Mouse (Mus musculus) forebrain, embryonic 12.5 days (tissue): ENCODE results near the gene Mapre3. TPM values are rescaled to one million over a fixed set of nuclear protein-coding genes. Genes with fewer than 3 reads are reported as not detected.

ENCODE experiments used
- ATAC-seq: fragments of 200-750 bp; cut with Nextera tagmentation; 2 replicates; pipeline ENCODE4 v1.8.0; 2017; ENCODE audit warnings: moderate TSS enrichment; ENCODE audit not compliant: low FRiP score
- H3K27ac ChIP-seq: fragments of 300-500 bp; sonication (generic); 2 replicates; pipeline ENCODE4 v1.5.1; 2016; ENCODE audit warnings: mild to moderate bottlenecking
- H3K27me3 ChIP-seq: fragments of 300-500 bp; sonication (generic); 2 replicates; pipeline ENCODE4 v1.6.1; 2016; ENCODE audit warnings: mild to moderate bottlenecking
- H3K36me3 ChIP-seq: fragments of 300-500 bp; sonication (generic); replicated peaks from 2 replicates; pipeline ENCODE4 v1.6.1; 2016; ENCODE audit warnings: mild to moderate bottlenecking
- H3K4me1 ChIP-seq: fragments of 300-500 bp; sonication (generic); 2 replicates; pipeline ENCODE4 v1.6.1; 2016
- H3K4me2 ChIP-seq: fragments of 300-500 bp; sonication (generic); 2 replicates; pipeline ENCODE4 v1.6.1; 2016; ENCODE audit warnings: mild to moderate bottlenecking, moderate library complexity
- H3K4me3 ChIP-seq: fragments of 300-500 bp; sonication (generic); replicated peaks from 2 replicates; pipeline ENCODE4 v1.5.1; 2016; ENCODE audit warnings: mild to moderate bottlenecking
- H3K9ac ChIP-seq: fragments of 300-500 bp; sonication (generic); 2 replicates; pipeline ENCODE4 v1.6.1; 2016; ENCODE audit warnings: mild to moderate bottlenecking
- H3K9me3 ChIP-seq: fragments of 300-500 bp; sonication (generic); 2 replicates; pipeline ENCODE4 v1.6.1; 2016
- WGBS: fragments of 180-500 bp; shearing (Covaris S2); methylation state at CpG from one replicate; pipeline ENCODE4 v1.1.7; 2016; 5-methylcytosine and 5-hydroxymethylcytosine counted together
- polyA plus RNA-seq: library from polyadenylated mRNA; unstranded; fragments of >200 nt; fragmentation: Nextera tagmentation; extraction: Ambion mirVana; gene quantifications from 2 replicates; pipeline ENCODE4 v1.2.1, GENCODE M21; 2016

The Mapre3 gene
- polyA plus RNA-seq, 1 experiment from 2014 or later: 58.4 TPM

DNA sequence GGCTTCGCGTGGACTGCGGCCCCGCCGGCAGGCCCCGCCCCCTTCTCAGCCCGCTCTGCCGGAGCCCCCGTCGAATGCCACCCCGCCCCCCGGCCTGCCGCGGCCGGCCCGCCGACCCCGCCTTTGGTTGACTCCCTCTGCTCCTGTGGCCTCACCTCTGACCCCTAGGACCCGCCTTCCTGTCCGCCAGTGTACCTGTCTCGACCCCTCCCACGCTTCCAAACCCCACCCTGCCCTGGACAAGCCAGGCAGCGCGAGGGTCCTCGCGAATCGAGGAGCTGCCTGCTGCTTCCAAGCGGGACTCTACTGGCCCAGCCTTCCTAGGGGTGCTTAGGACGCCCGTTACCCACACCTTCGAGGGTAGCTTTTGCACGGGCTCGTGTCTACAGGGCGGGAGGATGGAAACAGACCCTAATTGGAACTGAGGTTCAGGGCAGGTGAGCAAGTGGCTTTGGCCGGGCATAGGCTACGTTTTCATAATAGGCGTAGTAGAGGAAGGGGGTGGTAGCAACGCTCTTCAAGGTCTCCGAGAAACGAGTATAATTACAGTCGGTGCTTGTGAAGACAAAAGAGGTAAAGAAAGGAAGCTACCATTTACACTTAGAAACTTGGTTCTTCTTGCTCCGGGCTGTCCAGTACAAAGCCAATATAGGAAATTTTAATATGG lies 74.8 kb downstream of the Mapre3 start:
- 1% methylated on average over 33 of the region's 42 CpGs for WGBS
- ATAC-seq: peak; percentile 31

DNA sequence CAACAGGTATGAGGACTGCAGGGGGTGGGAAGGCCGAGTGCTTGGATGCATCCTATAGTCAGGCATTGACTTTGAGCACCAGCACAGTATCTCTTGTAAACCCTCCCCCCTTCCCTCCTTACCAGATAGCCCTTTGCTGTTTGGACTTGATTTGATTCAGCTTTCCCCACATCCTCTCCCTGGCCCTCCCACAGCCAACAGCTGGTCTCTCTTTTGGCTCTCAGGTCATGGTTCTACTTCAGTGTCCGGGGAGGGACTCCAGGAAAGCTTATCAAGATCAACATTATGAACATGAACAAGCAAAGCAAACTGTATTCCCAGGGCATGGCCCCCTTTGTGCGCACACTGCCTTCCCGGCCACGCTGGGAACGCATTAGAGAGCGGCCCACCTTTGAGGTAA lies 75.9 kb downstream of the Mapre3 start:
- peaks cover 51% of the 10 kb centered on the region for H3K36me3 ChIP-seq
- peak overlapping the region; percentile 69 for H3K4me2 ChIP-seq
- H3K4me3 ChIP-seq: peak overlapping the region; percentile 82
- no peak for ATAC-seq
- WGBS: 84% methylated on average over 7 of the region's 7 CpGs
- H3K4me1 ChIP-seq: peaks cover 17% of the 10 kb centered on the region
- H3K9me3 ChIP-seq: no peaks in the 10 kb centered on the region
- no peak overlapping the region for H3K27ac ChIP-seq
- H3K9ac ChIP-seq: peak overlapping the region; percentile 83
- no peaks in the 10 kb centered on the region for H3K27me3 ChIP-seq

More for the DNA sequence above, 74.8 kb downstream of the Mapre3 start:
- Histone ChIP-seq H3K4me2 (peak overlapping the region; percentile 69), H3K4me3 (peak overlapping the region; percentile 82), H3K27ac (peak overlapping the region; percentile 98), H3K9me3 (no peaks in the 10 kb centered on the region), H3K27me3 (no peaks in the 10 kb centered on the region), H3K4me1 (peaks cover 17% of the 10 kb centered on the region), H3K9ac (peak overlapping the region; percentile 83), H3K36me3 (peaks cover 39% of the 10 kb centered on the region)

DNA sequence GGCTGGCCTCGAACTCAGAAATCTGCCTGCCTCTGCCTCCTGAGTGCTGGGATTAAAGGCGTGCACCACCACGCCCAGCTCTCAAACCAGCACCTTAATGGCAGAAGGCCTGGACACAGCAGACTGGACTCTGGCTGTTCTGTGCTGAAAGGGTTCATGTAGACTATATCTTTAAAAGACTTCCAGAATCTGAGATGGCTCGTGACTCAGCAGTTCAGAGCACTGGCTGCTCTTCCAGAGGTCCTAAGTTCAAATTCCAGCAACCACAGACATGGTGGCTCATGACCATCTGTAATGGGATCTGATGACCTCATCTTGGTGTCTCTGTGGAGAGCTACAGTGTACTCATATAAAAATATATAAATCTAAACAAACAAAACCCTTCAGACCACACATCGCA lies 87.4 kb downstream of the Mapre3 start:
- Histone ChIP-seq H3K27me3 (no peaks in the 10 kb centered on the region), H3K9me3 (no peaks in the 10 kb centered on the region), H3K4me3 (no peak overlapping the region), H3K36me3 (peaks cover 76% of the 10 kb centered on the region), H3K4me1 (peaks cover 11% of the 10 kb centered on the region), H3K27ac (no peak overlapping the region), H3K4me2 (no peak overlapping the region), H3K9ac (no peak overlapping the region)
- ATAC-seq: no peak
- 91% methylated on average over 5 of the region's 5 CpGs for WGBS

DNA sequence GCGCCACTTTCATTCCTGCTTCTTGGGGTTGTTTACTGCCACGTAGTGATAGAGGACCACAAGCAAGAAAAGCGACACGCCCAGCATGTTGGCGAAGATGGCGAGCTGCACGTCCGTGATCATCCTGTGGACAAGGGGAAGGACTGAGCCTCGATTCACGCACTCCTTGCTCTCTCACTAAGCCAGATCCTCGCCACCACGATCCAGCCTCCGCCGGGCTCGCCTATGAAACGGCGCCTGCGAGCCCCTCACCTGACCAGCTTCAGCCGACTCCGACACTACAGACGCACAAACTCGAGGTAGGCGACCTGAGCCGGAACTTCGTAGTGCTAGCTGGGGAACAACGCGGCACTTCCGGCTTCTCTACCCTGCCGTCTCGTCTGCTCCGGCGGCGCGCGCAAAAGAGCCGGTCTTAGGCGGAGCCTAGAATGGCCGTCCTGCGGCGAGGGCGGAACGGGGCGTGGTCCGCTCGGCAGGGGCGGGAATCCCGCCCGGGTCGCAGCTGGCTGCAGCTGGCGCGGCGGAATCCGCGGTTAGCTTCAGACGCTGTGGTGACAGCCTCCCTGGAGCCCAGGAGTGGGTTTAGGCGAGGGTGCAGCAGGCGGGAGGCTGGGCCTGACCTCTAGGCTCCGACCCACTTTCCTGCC lies 93.1 kb downstream of the Mapre3 start, which contains the start of gene Ost4:
TSS of gene Ost4 (minus strand) at position 376 of the 647 bp plus-strand sequence.
- WGBS: under 1% methylated on average over 58 of the region's 58 CpGs
- peak; percentile 96 for ATAC-seq
- peaks cover 32% of the 10 kb centered on the region for H3K4me1 ChIP-seq
- H3K9me3 ChIP-seq: no peaks in the 10 kb centered on the region
- peak within 1 kb of the TSS; percentile 81 for H3K27ac ChIP-seq
- H3K4me3 ChIP-seq: peak within 1 kb of the TSS; percentile 78
- peaks cover 34% of the 10 kb centered on the region for H3K36me3 ChIP-seq
- peak within 1 kb of the TSS; percentile 76 for H3K9ac ChIP-seq
- H3K4me2 ChIP-seq: peak within 1 kb of the TSS; percentile 96
- H3K27me3 ChIP-seq: peaks cover 7% of the 10 kb centered on the region

DNA sequence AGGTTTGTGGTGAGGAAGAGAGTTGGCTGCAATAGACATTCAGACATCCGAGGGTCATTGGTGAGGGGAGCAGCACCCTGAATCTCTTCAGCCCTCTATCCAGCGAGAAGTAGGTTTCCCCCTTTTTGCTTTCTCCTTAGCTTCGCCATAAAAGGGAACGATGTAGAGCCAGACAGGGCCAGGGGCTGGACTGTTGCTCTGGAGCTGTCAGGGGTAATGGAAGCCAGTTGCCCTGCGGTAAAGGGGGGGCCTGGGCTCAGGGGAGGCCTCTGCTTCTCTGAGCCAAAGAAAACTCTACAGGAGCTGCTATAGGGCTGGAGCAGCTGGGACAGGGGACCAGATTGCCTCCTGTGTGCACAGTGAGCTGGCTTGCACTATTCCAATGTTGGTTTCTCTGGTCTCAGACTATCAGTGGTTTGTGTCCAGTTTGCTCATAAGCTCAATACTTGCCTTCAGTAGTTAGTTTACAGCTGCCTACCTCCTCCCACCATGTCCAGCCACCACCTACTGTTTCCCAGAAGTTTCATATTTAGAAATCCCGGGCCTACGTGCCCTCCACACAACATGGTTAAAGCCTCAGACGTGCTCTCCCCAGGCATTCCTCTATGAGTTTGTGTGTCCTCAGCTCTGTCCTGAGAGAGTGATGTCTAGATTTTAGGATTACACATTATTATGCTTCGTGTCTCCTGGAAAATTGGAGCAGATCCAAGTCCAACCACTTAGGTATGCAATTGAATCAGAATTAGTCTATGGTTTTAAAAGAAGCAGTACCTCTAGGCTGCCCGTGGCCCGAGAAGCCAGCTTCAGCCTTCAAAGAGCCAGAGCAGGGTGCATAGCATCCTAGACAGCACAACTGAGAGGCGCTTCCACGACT lies 94.2 kb downstream of the Mapre3 start:
- peak overlapping the region; percentile 81; the same call in 1 of the 2 replicates for H3K27ac ChIP-seq
- peak overlapping the region; percentile 76 for H3K9ac ChIP-seq
- no peak for ATAC-seq
- peaks cover 43% of the 10 kb centered on the region for H3K4me1 ChIP-seq
- no peaks in the 10 kb centered on the region for H3K9me3 ChIP-seq
- 55% methylated on average over 13 of the region's 13 CpGs for WGBS
- H3K4me3 ChIP-seq: peak overlapping the region; percentile 78
- peak overlapping the region; percentile 96 for H3K4me2 ChIP-seq
- peaks cover 7% of the 10 kb centered on the region for H3K27me3 ChIP-seq
- peaks cover 23% of the 10 kb centered on the region for H3K36me3 ChIP-seq

DNA sequence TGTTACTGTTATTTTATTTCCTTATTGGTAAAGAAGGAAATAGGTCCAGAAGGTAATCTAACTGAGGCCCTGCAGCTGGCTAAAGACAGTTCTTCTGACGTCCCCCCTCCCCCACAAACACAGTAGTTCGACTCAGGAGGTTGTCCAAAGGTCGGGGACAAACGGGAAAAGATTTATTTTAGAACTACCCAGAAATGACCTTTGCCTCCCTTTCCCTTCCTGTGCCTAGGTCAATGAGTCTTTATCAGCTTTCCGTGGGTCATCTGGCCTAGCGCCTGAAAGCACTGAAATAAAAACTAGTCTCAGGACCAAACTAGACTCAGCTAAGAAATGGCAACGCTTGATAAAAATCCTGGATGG lies 94.8 kb downstream of the Mapre3 start:
- H3K4me1 ChIP-seq: peaks cover 49% of the 10 kb centered on the region
- ATAC-seq: no peak
- peaks cover 17% of the 10 kb centered on the region for H3K36me3 ChIP-seq
- no peaks in the 10 kb centered on the region for H3K9me3 ChIP-seq
- 66% methylated on average over 7 of the region's 7 CpGs for WGBS
- no peak overlapping the region for H3K9ac ChIP-seq
- H3K4me3 ChIP-seq: no peak overlapping the region
- H3K27ac ChIP-seq: no peak overlapping the region
- no peak overlapping the region for H3K4me2 ChIP-seq
- H3K27me3 ChIP-seq: peaks cover 7% of the 10 kb centered on the region

DNA sequence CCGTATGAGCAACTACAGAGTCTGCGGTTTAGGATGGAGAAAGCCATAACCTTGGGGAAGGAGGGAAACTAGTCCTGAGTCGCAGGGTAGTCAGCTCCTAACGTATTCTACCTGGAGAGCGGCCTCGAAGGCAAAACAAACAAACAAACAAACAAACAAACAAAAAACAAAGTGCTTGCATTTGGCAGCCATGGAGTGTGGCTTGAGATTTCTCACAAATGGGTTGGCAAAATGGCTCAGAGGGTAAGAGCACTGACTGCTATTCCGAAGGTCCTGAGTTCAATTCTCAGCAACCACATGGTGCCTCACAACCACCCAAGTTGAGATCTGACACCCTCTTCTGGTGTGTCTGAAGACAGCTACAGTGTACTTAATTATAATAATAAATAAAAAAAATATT lies 95.4 kb downstream of the Mapre3 start:
- Histone ChIP-seq H3K4me2 (no peak overlapping the region), H3K4me1 (peaks cover 52% of the 10 kb centered on the region), H3K9ac (no peak overlapping the region), H3K27me3 (peaks cover 7% of the 10 kb centered on the region), H3K9me3 (no peaks in the 10 kb centered on the region), H3K36me3 (peaks cover 11% of the 10 kb centered on the region), H3K27ac (no peak overlapping the region), H3K4me3 (no peak overlapping the region)
- WGBS: 86% methylated on average over 7 of the region's 7 CpGs
- no peak for ATAC-seq

DNA sequence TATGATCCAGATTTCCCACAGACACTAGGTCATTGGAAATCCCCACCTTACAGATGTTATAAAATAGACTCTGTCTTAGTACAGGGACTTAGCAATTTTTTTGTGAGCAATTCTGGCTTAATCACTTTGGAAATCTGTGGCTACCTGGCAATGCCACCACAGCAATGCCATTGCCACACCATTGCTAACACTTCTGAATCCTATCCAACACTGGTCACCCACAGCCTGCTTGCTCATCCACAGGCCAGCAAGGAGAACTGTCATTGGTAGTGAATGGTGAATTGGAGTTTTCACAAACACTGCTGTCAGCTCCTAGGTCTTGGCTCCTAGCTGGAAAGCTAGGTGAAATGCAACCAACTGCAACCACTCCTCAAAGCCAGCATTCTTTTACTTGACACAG lies 96.0 kb downstream of the Mapre3 start:
- ATAC-seq: no peak
- H3K4me3 ChIP-seq: no peak overlapping the region
- H3K9me3 ChIP-seq: no peaks in the 10 kb centered on the region
- H3K27me3 ChIP-seq: peaks cover 7% of the 10 kb centered on the region
- H3K4me1 ChIP-seq: peaks cover 58% of the 10 kb centered on the region
- H3K9ac ChIP-seq: no peak overlapping the region
- H3K36me3 ChIP-seq: peaks cover 5% of the 10 kb centered on the region; the same call in 1 of the 2 replicates
- no peak overlapping the region for H3K4me2 ChIP-seq
- H3K27ac ChIP-seq: no peak overlapping the region

DNA sequence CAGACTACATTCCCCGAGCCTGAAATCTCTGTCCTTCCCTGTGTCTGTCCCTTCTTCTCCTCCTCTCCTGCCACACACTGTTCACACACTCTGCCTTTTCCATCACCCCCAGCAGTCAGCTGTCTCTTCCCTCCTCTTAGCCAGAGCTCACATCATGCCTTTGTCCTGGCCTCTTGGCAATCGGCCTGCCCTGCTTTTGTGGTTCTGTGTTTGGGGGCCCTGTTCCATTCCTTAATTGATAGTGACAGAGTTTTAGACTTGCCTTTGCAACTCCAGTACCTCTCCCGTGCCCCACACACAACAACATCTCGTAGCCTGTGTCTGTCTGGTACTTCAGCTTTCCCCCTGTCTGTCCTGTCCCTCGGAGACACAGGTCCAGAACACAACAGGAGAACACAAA lies 97.7 kb downstream of the Mapre3 start:
- H3K27ac ChIP-seq: peak overlapping the region; percentile 75
- H3K36me3 ChIP-seq: no peaks in the 10 kb centered on the region
- no peak overlapping the region for H3K4me3 ChIP-seq
- no peaks in the 10 kb centered on the region for H3K9me3 ChIP-seq
- 0 out of 2 replicates have a peak overlapping the region, but pooled peaks have one; percentile 17 for H3K9ac ChIP-seq
- H3K4me1 ChIP-seq: peaks cover 51% of the 10 kb centered on the region
- 64% methylated on average over 5 of the region's 5 CpGs for WGBS
- 0 out of 2 replicates have a peak overlapping the region, but pooled peaks have one; percentile 6 for H3K4me2 ChIP-seq
- H3K27me3 ChIP-seq: peaks cover 7% of the 10 kb centered on the region
- no peak for ATAC-seq

DNA sequence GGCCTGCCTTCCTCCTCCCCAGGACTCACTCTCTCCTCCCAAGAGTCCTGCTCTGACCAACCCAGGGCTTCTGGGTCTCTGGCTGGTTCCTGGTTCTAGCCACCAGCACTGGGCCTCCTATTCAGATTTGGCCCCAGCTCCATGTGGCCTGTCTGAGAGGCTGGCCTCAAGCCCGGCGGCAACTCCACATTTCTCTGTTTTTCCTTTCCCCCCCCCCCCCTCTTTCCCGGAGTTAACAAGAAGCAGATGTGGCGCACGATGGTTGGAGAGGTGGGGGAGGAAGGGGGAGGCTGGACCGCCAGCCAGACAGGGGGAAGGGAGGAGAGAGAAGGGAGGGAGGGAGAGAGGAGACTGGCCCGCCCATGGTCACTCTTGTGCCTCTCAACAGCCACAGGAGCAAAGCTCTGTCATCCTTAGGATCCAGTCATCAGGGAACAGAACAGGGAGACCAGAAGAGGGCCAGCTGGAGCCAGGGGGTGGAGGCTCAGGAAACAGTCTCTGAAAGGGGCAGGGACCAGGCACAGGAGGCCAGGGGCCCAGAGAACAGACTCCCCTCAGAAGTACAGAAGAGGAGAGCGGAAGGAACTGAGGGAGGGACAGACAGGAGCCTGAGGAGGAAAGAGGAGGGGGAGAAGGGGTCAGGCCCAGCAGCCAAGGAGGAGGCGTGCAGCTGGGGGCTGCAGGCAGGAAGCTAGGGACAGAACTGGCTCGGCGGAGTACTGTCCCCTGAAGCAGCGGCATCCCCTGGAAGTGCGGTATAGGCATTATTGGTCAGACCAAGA lies 98.8 kb downstream of the Mapre3 start, which contains the start of gene Emilin1:
TSS of gene Emilin1 (plus strand) at position 343 of the 782 bp plus-strand sequence.
- peak within 1 kb of the TSS; percentile 16 for H3K4me3 ChIP-seq
- ATAC-seq: no peak
- WGBS: 39% methylated on average over 13 of the region's 13 CpGs
- peaks cover 6% of the 10 kb centered on the region for H3K27me3 ChIP-seq
- peaks cover 47% of the 10 kb centered on the region for H3K4me1 ChIP-seq
- H3K9me3 ChIP-seq: no peaks in the 10 kb centered on the region
- peak within 1 kb of the TSS; percentile 75 for H3K27ac ChIP-seq
- H3K36me3 ChIP-seq: no peaks in the 10 kb centered on the region
- peak within 1 kb of the TSS; percentile 31 for H3K4me2 ChIP-seq
- H3K9ac ChIP-seq: peak within 1 kb of the TSS; percentile 36

DNA sequence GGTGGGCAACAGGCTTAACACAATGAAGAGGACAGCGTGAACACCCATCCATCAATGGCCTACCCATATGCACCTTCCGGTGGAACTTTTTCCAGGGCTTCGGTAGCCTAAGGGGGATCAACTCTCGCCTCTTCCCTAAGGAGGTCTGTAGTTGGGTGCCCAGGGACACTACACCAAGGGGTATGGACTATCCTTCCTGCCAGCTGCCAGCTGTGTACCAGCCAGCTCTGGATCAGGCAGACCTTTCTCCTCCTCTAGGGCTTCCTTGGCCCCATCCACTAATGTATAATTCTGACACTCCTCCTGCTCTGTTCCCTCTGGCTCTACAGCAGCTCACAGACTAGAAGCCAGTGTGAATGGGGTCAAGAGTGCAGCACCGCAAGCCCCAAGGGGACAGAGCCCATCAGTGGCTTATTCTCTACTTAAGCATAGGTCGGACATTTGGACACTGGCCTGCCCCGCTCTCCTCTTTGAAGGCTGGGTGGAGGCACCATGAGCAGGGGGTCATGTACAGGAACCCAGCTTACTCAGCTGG lies 99.7 kb downstream of the Mapre3 start:
- Histone ChIP-seq H3K36me3 (no peaks in the 10 kb centered on the region), H3K4me3 (peak overlapping the region; percentile 16), H3K27me3 (no peaks in the 10 kb centered on the region), H3K4me1 (peaks cover 39% of the 10 kb centered on the region), H3K9ac (peak overlapping the region; percentile 36), H3K4me2 (peak overlapping the region; percentile 31), H3K9me3 (no peaks in the 10 kb centered on the region), H3K27ac (peak overlapping the region; percentile 75)
- no peak for ATAC-seq
- WGBS: 76% methylated on average over 7 of the region's 7 CpGs
